Mouse (Mus musculus): Measurements from ENCODE around the gene Prmt3. TPM values are rescaled to one million over a fixed set of nuclear protein-coding genes. Genes with fewer than 3 reads are reported as not detected.

The Prmt3 gene
- polyA plus RNA-seq, 1 experiment: 1.6 TPM

DNA sequence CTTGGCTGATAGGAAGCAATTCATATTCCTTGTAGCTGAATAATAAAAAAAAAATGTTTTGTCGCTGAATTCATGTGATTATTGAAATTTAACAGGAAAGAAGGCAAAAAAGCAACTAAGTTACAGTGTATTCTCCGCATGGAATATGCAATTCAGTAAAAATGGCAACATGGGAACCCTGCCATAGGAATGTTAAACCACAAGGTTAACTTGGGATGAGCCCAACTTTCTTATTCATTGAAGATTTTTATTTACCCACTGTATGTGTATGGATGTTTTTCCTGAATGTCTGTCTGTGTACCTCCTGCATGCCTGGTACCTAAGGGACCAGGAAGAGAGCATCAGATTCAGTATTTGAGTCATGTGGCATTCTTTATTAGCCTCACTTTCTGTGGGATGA lies 83.0 kb downstream of the Prmt3 start:
- Histone ChIP-seq H3K36me3 (ENCODE audit: control insufficient read depth) (peaks cover 37% of the 10 kb centered on the region), H3K4me1 (ENCODE audit: control insufficient read depth) (peaks cover 1% of the 10 kb centered on the region; the same call in 1 of the 2 replicates), H3K4me3 (replicated peaks) (no peak overlapping the region), H3K9me3 (ENCODE audit: control insufficient read depth, low read length) (no peaks in the 10 kb centered on the region), H3K27me3 (ENCODE audit: control insufficient read depth) (no peaks in the 10 kb centered on the region)
- no peak for TF ChIP-seq GATA1 (IDR thresholded peaks at IDR 0.05; ENCODE audit: low read length)
- TF ChIP-seq TAL1 (IDR thresholded peaks at IDR 0.05; ENCODE audit: low read length): no peak

DNA sequence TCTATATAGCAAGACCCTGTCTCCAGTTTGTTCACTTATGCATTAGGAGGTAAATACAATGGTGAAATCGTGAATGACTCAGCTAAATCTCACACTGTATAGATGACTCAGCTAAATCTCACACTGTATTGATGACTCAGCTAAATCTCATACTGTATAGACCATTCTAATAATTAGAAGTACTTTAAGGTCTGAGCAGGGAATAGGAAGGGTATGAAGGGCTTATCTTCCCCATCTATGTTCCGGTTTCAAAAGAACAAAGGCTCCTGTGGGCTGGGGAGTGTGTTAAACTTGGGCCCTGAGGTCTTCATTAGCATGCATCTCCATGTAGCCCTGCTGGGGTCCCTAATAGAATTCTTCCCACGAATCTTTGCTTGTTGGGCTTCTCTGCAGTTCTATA lies 85.6 kb downstream of the Prmt3 start:
- Histone ChIP-seq H3K4me1 (ENCODE audit: control insufficient read depth) (peaks cover 1% of the 10 kb centered on the region; the same call in 1 of the 2 replicates), H3K27me3 (ENCODE audit: control insufficient read depth) (no peaks in the 10 kb centered on the region), H3K36me3 (ENCODE audit: control insufficient read depth) (peaks cover 17% of the 10 kb centered on the region), H3K4me3 (replicated peaks) (no peak overlapping the region), H3K9me3 (ENCODE audit: control insufficient read depth, low read length) (no peaks in the 10 kb centered on the region)
- TF ChIP-seq TAL1 (IDR thresholded peaks at IDR 0.05; ENCODE audit: low read length) (no peak), GATA1 (IDR thresholded peaks at IDR 0.05; ENCODE audit: low read length) (peak; percentile 45)

DNA sequence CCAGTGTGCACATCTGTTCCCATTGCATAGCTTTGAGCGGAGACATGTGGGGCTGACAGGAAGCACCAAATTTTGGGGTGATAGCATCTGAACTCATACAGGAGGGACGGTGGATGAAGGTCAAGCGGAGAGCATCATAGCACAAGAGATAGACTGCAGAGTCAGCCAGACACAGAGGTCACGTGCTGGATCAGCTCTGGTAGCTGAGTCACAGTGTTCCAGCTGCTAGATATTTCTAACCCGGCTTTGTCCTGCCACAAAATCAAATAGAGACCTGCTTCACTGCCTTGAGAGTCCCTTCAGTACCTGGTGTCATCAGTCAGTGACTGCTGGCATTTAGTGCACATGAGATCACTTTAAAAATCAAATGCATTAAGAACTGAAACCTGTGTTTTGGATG lies 91.5 kb downstream of the Prmt3 start:
- Histone ChIP-seq H3K36me3 (ENCODE audit: control insufficient read depth) (no peaks in the 10 kb centered on the region), H3K9me3 (ENCODE audit: control insufficient read depth, low read length) (no peaks in the 10 kb centered on the region), H3K27me3 (ENCODE audit: control insufficient read depth) (no peaks in the 10 kb centered on the region), H3K4me3 (replicated peaks) (no peak overlapping the region), H3K4me1 (ENCODE audit: control insufficient read depth) (no peaks in the 10 kb centered on the region)
- TF ChIP-seq GATA1 (IDR thresholded peaks at IDR 0.05; ENCODE audit: low read length) (no peak), TAL1 (IDR thresholded peaks at IDR 0.05; ENCODE audit: low read length) (no peak)

DNA sequence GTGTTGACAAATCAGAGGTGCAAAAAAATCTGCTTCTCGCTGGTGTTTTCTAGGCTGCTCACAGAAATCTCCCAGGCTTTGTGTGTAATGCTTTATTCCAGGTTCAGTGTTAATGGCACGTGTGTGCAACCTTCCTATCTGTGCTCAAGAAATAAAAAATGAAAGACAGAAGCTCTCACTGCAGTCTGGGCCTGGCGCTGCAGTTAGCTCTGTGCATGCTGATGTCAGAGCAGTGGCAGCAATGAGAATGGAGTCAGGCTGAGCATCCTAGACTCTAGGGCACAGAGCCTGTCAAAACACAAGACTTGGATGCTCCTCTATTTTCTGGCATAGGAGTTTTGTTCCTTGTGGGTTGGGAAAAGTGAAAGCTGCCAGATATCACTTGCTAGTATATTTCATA lies 92.1 kb downstream of the Prmt3 start:
- Histone ChIP-seq H3K4me1 (ENCODE audit: control insufficient read depth) (no peaks in the 10 kb centered on the region), H3K36me3 (ENCODE audit: control insufficient read depth) (no peaks in the 10 kb centered on the region), H3K27me3 (ENCODE audit: control insufficient read depth) (no peaks in the 10 kb centered on the region), H3K4me3 (replicated peaks) (no peak overlapping the region), H3K9me3 (ENCODE audit: control insufficient read depth, low read length) (no peaks in the 10 kb centered on the region)
- no peak for TF ChIP-seq TAL1 (IDR thresholded peaks at IDR 0.05; ENCODE audit: low read length)
- no peak for TF ChIP-seq GATA1 (IDR thresholded peaks at IDR 0.05; ENCODE audit: low read length)

DNA sequence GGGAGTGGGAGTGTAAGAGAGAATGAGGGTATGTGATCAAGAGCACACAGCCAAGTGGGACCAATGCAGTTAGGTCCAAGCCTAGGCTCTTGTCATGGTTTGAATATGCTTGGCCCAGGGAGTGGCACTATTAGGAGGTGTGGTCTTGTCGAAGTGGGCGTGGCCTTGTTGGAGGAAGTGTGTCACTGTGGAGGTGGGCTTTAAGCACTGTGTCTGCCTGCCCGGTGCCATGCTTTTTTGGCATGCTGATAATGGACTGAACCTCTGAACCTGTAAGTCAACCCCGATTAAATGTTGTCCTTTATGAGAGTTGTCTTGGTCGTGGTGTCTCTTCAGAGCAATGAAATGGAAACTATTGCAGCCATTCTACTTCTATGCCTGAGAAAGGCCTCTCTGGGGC lies 99.2 kb downstream of the Prmt3 start:
- Histone ChIP-seq H3K9me3 (ENCODE audit: control insufficient read depth, low read length) (no peaks in the 10 kb centered on the region), H3K36me3 (ENCODE audit: control insufficient read depth) (no peaks in the 10 kb centered on the region), H3K4me3 (replicated peaks) (no peak overlapping the region), H3K27me3 (ENCODE audit: control insufficient read depth) (no peaks in the 10 kb centered on the region), H3K4me1 (ENCODE audit: control insufficient read depth) (no peaks in the 10 kb centered on the region)
- no peak for TF ChIP-seq TAL1 (IDR thresholded peaks at IDR 0.05; ENCODE audit: low read length)
- TF ChIP-seq GATA1 (IDR thresholded peaks at IDR 0.05; ENCODE audit: low read length): no peak

DNA sequence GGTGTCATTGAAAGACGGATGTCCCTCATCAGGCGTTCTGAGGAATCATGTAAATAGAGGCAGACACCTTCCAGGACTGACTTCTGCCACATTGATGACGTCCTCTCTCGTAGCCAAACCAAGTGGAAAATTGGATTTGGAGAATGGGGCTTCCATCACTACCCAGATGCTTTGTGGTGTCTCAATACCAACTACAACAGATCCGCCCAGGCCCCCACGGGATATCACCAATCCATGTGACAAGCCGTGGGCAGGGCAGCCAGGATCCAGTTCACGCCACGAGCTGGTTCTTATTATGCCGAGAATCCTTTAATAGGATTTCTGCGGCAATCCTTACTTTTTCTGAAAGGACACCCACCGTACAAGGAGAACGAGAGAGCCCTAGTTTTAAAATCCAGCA lies 100.9 kb downstream of the Prmt3 start:
- Histone ChIP-seq H3K9me3 (ENCODE audit: control insufficient read depth, low read length) (no peaks in the 10 kb centered on the region), H3K27me3 (ENCODE audit: control insufficient read depth) (no peaks in the 10 kb centered on the region), H3K36me3 (ENCODE audit: control insufficient read depth) (no peaks in the 10 kb centered on the region), H3K4me1 (ENCODE audit: control insufficient read depth) (no peaks in the 10 kb centered on the region), H3K4me3 (replicated peaks) (no peak overlapping the region)
- TF ChIP-seq TAL1 (IDR thresholded peaks at IDR 0.05; ENCODE audit: low read length) (no peak), GATA1 (IDR thresholded peaks at IDR 0.05; ENCODE audit: low read length) (no peak)

DNA sequence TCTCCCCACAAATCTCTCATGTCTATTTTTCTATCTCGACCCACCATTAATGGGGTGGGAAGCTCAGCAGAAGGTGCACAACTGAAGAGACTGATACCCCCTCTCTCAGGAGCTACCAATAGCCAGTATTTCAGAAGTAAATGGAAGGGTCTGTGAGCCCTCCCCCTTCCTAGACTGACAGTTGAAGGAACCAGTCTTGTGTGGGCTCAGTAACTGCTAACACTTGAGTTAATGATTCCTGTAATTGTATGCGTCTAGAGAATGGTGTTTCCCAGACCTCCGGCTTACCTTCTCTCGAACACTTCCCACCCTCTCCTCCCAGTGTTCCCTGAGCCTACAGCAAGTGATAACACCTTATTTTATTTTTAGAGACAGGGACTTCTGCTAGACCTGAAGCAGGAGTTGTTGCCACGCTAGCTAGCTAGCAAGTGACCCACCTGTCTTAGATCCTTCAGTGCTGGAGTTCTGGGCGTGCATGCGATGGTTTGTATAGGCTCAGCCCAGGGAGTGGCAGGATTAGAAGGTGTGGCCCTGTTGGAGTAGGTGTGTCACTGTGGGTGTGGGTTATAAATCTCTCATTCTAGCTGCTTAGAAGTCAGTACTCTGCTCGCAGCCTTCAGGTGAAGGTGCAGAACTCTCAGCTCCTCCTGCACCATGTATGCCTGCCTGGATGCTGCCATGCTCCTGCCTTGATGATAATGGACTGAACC lies 102.0 kb downstream of the Prmt3 start:
- Histone ChIP-seq H3K36me3 (ENCODE audit: control insufficient read depth) (no peaks in the 10 kb centered on the region), H3K4me3 (replicated peaks) (no peak overlapping the region), H3K9me3 (ENCODE audit: control insufficient read depth, low read length) (no peaks in the 10 kb centered on the region), H3K27me3 (ENCODE audit: control insufficient read depth) (no peaks in the 10 kb centered on the region), H3K4me1 (ENCODE audit: control insufficient read depth) (no peaks in the 10 kb centered on the region)
- TF ChIP-seq TAL1 (IDR thresholded peaks at IDR 0.05; ENCODE audit: low read length) (no peak), GATA1 (IDR thresholded peaks at IDR 0.05; ENCODE audit: low read length) (no peak)

DNA sequence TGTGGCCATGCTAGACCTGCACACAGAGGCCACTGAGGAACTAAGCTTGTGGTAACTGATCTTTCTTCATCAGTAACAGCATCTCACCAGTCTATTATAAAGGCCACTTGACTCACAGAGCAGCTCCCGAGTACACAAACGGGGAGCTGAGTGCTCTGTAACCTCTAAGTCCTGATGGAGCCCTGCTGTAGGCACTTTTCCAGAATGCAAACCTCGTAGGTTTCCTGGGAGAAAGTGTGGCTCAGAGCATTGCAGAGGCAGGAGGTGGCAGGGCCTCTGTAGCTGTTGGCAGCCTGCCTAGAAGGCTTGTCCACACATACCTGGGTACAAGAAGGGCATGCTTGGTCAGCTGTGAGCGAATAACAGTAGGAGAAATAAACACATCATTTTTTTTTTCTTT lies 104.1 kb downstream of the Prmt3 start:
- Histone ChIP-seq H3K4me3 (replicated peaks) (no peak overlapping the region), H3K36me3 (ENCODE audit: control insufficient read depth) (no peaks in the 10 kb centered on the region), H3K9me3 (ENCODE audit: control insufficient read depth, low read length) (no peaks in the 10 kb centered on the region), H3K4me1 (ENCODE audit: control insufficient read depth) (no peaks in the 10 kb centered on the region), H3K27me3 (ENCODE audit: control insufficient read depth) (no peaks in the 10 kb centered on the region)
- TF ChIP-seq TAL1 (IDR thresholded peaks at IDR 0.05; ENCODE audit: low read length) (no peak), GATA1 (IDR thresholded peaks at IDR 0.05; ENCODE audit: low read length) (no peak)

DNA sequence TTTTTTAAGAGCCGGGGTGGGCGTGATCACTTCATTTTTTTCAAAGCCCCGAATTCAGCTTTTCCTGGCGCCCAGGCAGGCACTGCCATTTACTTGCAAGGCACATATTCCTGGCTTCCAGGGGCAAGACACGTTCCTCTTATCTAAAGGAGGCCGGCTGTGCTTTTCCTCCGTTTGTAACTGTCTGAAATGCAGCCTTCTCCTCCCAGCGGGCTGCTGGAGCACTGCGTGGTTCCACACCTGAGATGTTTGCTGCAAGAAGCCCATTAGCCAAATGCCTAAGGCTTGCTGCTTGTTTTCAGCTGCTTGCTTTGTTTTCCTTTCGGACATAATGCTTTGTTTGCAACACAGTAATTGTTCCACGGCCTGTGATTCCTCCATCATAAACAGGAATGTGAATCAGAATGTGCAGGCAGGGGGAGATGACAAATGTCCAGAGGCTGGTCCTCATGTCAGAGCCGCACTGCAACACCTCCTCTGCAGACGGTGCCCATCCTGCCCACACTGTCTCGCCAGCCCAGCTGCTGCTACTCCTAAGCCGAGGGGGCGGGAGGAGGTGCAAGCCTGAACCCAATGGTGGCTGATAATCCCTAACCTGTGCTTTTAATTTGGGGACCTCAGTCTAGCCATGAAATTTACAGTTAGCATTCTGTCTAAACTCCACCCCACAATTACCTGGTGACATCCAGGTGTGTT lies 104.7 kb downstream of the Prmt3 start:
- Histone ChIP-seq H3K9me3 (ENCODE audit: control insufficient read depth, low read length) (no peaks in the 10 kb centered on the region), H3K4me3 (replicated peaks) (no peak overlapping the region), H3K4me1 (ENCODE audit: control insufficient read depth) (no peaks in the 10 kb centered on the region), H3K27me3 (ENCODE audit: control insufficient read depth) (no peaks in the 10 kb centered on the region), H3K36me3 (ENCODE audit: control insufficient read depth) (no peaks in the 10 kb centered on the region)
- TF ChIP-seq TAL1 (IDR thresholded peaks at IDR 0.05; ENCODE audit: low read length): no peak
- TF ChIP-seq GATA1 (IDR thresholded peaks at IDR 0.05; ENCODE audit: low read length): no peak
